Mouse (Mus musculus) liver, postnatal 0 days (tissue): ENCODE measurements around the gene Cnnm2. TPM values are rescaled to one million over a fixed set of nuclear protein-coding genes. Genes with fewer than 3 reads are reported as not detected.
A peak's percentile ranks its signal among the peaks of the same experiment; 100 is the strongest.
"Not testable (repeated sequence)": the region's sequence is repeated elsewhere in the genome, so short reads cannot be mapped to it uniquely, and the experiment has no call there.

ENCODE experiments used
- ATAC-seq: fragments of 200-750 bp; cut with Nextera tagmentation; 2 replicates; pipeline ENCODE4 v1.8.0; 2017; ENCODE audit warnings: mild to moderate bottlenecking, moderate library complexity
- DNase-seq: peaks from one replicate; pipeline ENCODE4 v3.0.0-alpha.2; 2016
- H3K27ac ChIP-seq: fragments of 300-500 bp; sonication (generic); 2 replicates; pipeline ENCODE4 v1.5.1; 2014; ENCODE audit warnings: antibody characterized with exemption, moderate library complexity, mild to moderate bottlenecking, low read depth
- H3K27me3 ChIP-seq: fragments of 300-500 bp; sonication (generic); 2 replicates; pipeline ENCODE4 v1.6.1; 2014; ENCODE audit warnings: low read length, control low read depth, mixed read lengths; ENCODE audit not compliant: insufficient read depth
- H3K36me3 ChIP-seq: fragments of 300-500 bp; sonication (generic); replicated peaks from 2 replicates; pipeline ENCODE4 v1.6.1; 2014; ENCODE audit warnings: mild to moderate bottlenecking, control low read depth, low read length, moderate library complexity, mixed read lengths; ENCODE audit not compliant: insufficient read depth
- H3K4me1 ChIP-seq: fragments of 300-500 bp; sonication (generic); 2 replicates; pipeline ENCODE4 v1.6.1; 2014; ENCODE audit warnings: antibody characterized with exemption, mild to moderate bottlenecking, control low read depth; ENCODE audit not compliant: insufficient read depth
- H3K4me2 ChIP-seq: fragments of 300-500 bp; sonication (generic); 2 replicates; pipeline ENCODE4 v1.6.1; 2014; ENCODE audit warnings: low read depth, mild to moderate bottlenecking, low read length, moderate library complexity, mixed read lengths
- H3K4me3 ChIP-seq: fragments of 300-500 bp; sonication (generic); 2 replicates; pipeline ENCODE4 v1.5.1; 2014; ENCODE audit warnings: low read depth, low read length
- H3K9ac ChIP-seq: fragments of 300-500 bp; sonication (generic); replicated peaks from 2 replicates; pipeline ENCODE4 v1.6.1; 2014; ENCODE audit warnings: mild to moderate bottlenecking, moderate library complexity
- H3K9me3 ChIP-seq: fragments of 300-500 bp; sonication (generic); 2 replicates; pipeline ENCODE4 v1.6.1; 2016; ENCODE audit warnings: mild to moderate bottlenecking, control low read depth, low read length, mixed read lengths
- CTCF ChIP-seq: sonication (generic); IDR thresholded peaks from 2 replicates; pipeline ENCODE4 v1.5.1; 2016; ENCODE audit warnings: antibody characterized with exemption, low read depth
- EP300 ChIP-seq: IDR thresholded peaks from 2 replicates; pipeline ENCODE4 v1.6.1; 2016; ENCODE audit warnings: antibody characterized with exemption, low read depth, mild to moderate bottlenecking
- WGBS: fragments of 180-500 bp; shearing (Covaris S2); extraction: QIAGEN DNeasy Blood & Tissue Kit; methylation state at CpG from one replicate; pipeline ENCODE4 v1.1.7; 2014; ENCODE audit not compliant: insufficient replicate concordance; 5-methylcytosine and 5-hydroxymethylcytosine counted together
- polyA plus RNA-seq: library from polyadenylated mRNA; unstranded; fragments of >200 nt; fragmentation: Nextera tagmentation; extraction: Ambion mirVana; gene quantifications from 2 replicates; pipeline ENCODE4 v1.2.1, GENCODE M21; 2015

The Cnnm2 gene
- polyA plus RNA-seq, 1 experiment from 2014 or later, result 1.6 TPM

- peak; percentile 71 for ATAC-seq
- H3K4me3 ChIP-seq, result no peak overlapping the region
- H3K9ac ChIP-seq, result no peak overlapping the region; the same call in 1 of the 2 replicates
- peak; percentile 41 for DNase-seq
- TF ChIP-seq CTCF, result no peak
- TF ChIP-seq EP300, result no peak
- WGBS, result 53% methylated on average over 8 of the region's 8 CpGs
- H3K9me3 ChIP-seq, result no peaks in the 10 kb centered on the region
- peaks cover 16% of the 10 kb centered on the region for H3K4me1 ChIP-seq
- peak overlapping the region; percentile 42; the same call in 1 of the 2 replicates for H3K4me2 ChIP-seq
- peak overlapping the region; percentile 39; the same call in 1 of the 2 replicates for H3K27ac ChIP-seq
- peaks cover 23% of the 10 kb centered on the region for H3K36me3 ChIP-seq
- H3K27me3 ChIP-seq, result no peaks in the 10 kb centered on the region
These were observed 34.2 kb upstream of the Cnnm2 start for GRCm38 (mm10) chr19:46727140-46727736.

GRCm38 (mm10) chr19:46727945-46728540, 33.4 kb upstream of the Cnnm2 start:
- WGBS, result 23% methylated on average over 11 of the region's 11 CpGs
- DNase-seq, result peak; percentile 55
- Histone ChIP-seq H3K4me3 (no peak overlapping the region), H3K9me3 (no peaks in the 10 kb centered on the region), H3K27me3 (no peaks in the 10 kb centered on the region), H3K4me2 (peak overlapping the region; percentile 42; the same call in 1 of the 2 replicates), H3K4me1 (peaks cover 16% of the 10 kb centered on the region), H3K27ac (peak overlapping the region; percentile 39; the same call in 1 of the 2 replicates), H3K36me3 (peaks cover 19% of the 10 kb centered on the region), H3K9ac (no peak overlapping the region)
- ATAC-seq, result peak; percentile 80
- no peak for TF ChIP-seq CTCF
- peak; percentile 82 for TF ChIP-seq EP300

GRCm38 (mm10) chr19:46728909-46729308, 32.5 kb upstream of the Cnnm2 start:
- Histone ChIP-seq H3K27me3 (no peaks in the 10 kb centered on the region), H3K9me3 (no peaks in the 10 kb centered on the region), H3K27ac (no peak overlapping the region), H3K9ac (no peak overlapping the region), H3K36me3 (peaks cover 21% of the 10 kb centered on the region), H3K4me2 (no peak overlapping the region), H3K4me3 (no peak overlapping the region), H3K4me1 (peaks cover 16% of the 10 kb centered on the region)
- WGBS, result 69% methylated on average over 3 of the region's 3 CpGs
- no peak for DNase-seq
- TF ChIP-seq EP300, result no peak
- no peak for ATAC-seq

- Histone ChIP-seq H3K4me3 (no peak overlapping the region), H3K4me1 (peaks cover 16% of the 10 kb centered on the region), H3K27ac (no peak overlapping the region), H3K9ac (no peak overlapping the region), H3K36me3 (peaks cover 8% of the 10 kb centered on the region), H3K9me3 (no peaks in the 10 kb centered on the region), H3K27me3 (no peaks in the 10 kb centered on the region), H3K4me2 (no peak overlapping the region)
- 81% methylated on average over 10 of the region's 10 CpGs for WGBS
- ATAC-seq, result 0 out of 2 replicates have a peak, but pooled peaks have one; percentile 42
- TF ChIP-seq CTCF (no peak), EP300 (no peak)
- DNase-seq, result no peak
These were observed 30.0 kb upstream of the Cnnm2 start for GRCm38 (mm10) chr19:46731351-46731750.

GRCm38 (mm10) chr19:46732673-46733072, 28.7 kb upstream of the Cnnm2 start:
- H3K4me1 ChIP-seq, H3K4me2 ChIP-seq, H3K27ac ChIP-seq, ATAC-seq, H3K27me3 ChIP-seq, DNase-seq, H3K9ac ChIP-seq, H3K4me3 ChIP-seq, H3K36me3 ChIP-seq, H3K9me3 ChIP-seq: not testable (repeated sequence)
- peak; percentile 45 for TF ChIP-seq CTCF
- 94% methylated on average over 5 of the region's 5 CpGs for WGBS

GRCm38 (mm10) chr19:46733626-46734025, 27.8 kb upstream of the Cnnm2 start:
- WGBS, result 79% methylated on average over 7 of the region's 7 CpGs
- Histone ChIP-seq H3K27ac (no peak overlapping the region), H3K9ac (no peak overlapping the region), H3K4me2 (no peak overlapping the region), H3K4me1 (no peaks in the 10 kb centered on the region), H3K9me3 (no peaks in the 10 kb centered on the region), H3K27me3 (no peaks in the 10 kb centered on the region), H3K4me3 (no peak overlapping the region), H3K36me3 (peaks cover 9% of the 10 kb centered on the region; the same call in 1 of the 2 replicates)
- TF ChIP-seq CTCF (no peak), EP300 (no peak)
- no peak for ATAC-seq
- no peak for DNase-seq
